Mouse (Mus musculus) kidney, adult 2 months (tissue): Measurements from ENCODE around the gene Wsb1.

Source experiments
- CTCF ChIP-seq: fragments of 200-500 bp; conservative IDR thresholded peaks from 2 replicates; pipeline ENCODE4 v1.5.1; 2011; ENCODE audit warnings: low read depth, mild to moderate bottlenecking, control low read depth, low read length, moderate library complexity, mixed read lengths; ENCODE audit not compliant: insufficient read depth, insufficient read length
- POLR2A ChIP-seq: fragments of 200-500 bp; IDR thresholded peaks from one replicate; pipeline ENCODE4 v1.6.1; 2011; ENCODE audit warnings: low read depth, low read length, control low read depth

GRCm38 (mm10) chr11:79287447-79287846, 33.0 kb upstream of the Wsb1 start:
- no peak for TF ChIP-seq POLR2A
- no peak for TF ChIP-seq CTCF
